Mouse (Mus musculus): ENCODE measurements around the gene Inava.

The Inava gene

GRCm38 (mm10) chr1:136231596-136231995 lies 2.5 kb downstream of the Inava start:
- in situ Hi-C loops (cut with MboI, MseI), result no loop called here

- in situ Hi-C loops (cut with MboI, MseI), result no loop called here
Observed at GRCm38 (mm10) chr1:136230201-136230600, 3.9 kb downstream of the Inava start.

- in situ Hi-C loops (cut with MboI, MseI), result no loop called here
Observed at GRCm38 (mm10) chr1:136229040-136229373, 5.1 kb downstream of the Inava start.

GRCm38 (mm10) chr1:136228328-136229039 lies 5.6 kb downstream of the Inava start:
- in situ Hi-C loops (cut with MboI, MseI), result no loop called here

- in situ Hi-C loops (cut with MboI, MseI), result no loop called here
Observed at GRCm38 (mm10) chr1:136227870-136228269, 6.2 kb downstream of the Inava start.

- in situ Hi-C loops (cut with MboI, MseI), result no loop called here
Observed at GRCm38 (mm10) chr1:136226626-136227025, 7.4 kb downstream of the Inava start.

GRCm38 (mm10) chr1:136225846-136226245 lies 8.2 kb downstream of the Inava start:
- in situ Hi-C loops (cut with MboI, MseI), result no loop called here

GRCm38 (mm10) chr1:136223758-136224342 lies 10.2 kb downstream of the Inava start:
- in situ Hi-C loops (cut with MboI, MseI), result no loop called here

GRCm38 (mm10) chr1:136222386-136222785 lies 11.7 kb downstream of the Inava start:
- in situ Hi-C loops (cut with MboI, MseI), result no loop called here

GRCm38 (mm10) chr1:136220037-136220871 lies 13.8 kb downstream of the Inava start:
- in situ Hi-C loops (cut with MboI, MseI), result no loop called here

GRCm38 (mm10) chr1:136214304-136214703 lies 19.8 kb downstream of the Inava start:
- in situ Hi-C loops (cut with MboI, MseI), result loop anchor here (5.0 kb wide), 1 partner anchor 42 kb away; no protein-coding TSS in a partner anchor

- in situ Hi-C loops (cut with MboI, MseI), result loop anchor here (5.0 kb wide), 1 partner anchor 41 kb away; no protein-coding TSS in a partner anchor
Observed at GRCm38 (mm10) chr1:136212803-136213202, 21.3 kb downstream of the Inava start, which contains the start of gene Mroh3. Gene Mroh3, minus strand, starts transcription at chr1:136212828.

GRCm38 (mm10) chr1:136190033-136190432 lies 44.0 kb downstream of the Inava start:
- in situ Hi-C loops (cut with MboI, MseI), result no loop called here

- in situ Hi-C loops (cut with MboI, MseI), result no loop called here
Observed at GRCm38 (mm10) chr1:136179511-136180001, 54.5 kb downstream of the Inava start.

- in situ Hi-C loops (cut with MboI, MseI), result no loop called here
Observed at GRCm38 (mm10) chr1:136178741-136179140, 55.3 kb downstream of the Inava start.

- in situ Hi-C loops (cut with MboI, MseI), result no loop called here
Observed at GRCm38 (mm10) chr1:136177085-136177484, 57.0 kb downstream of the Inava start.

GRCm38 (mm10) chr1:136175183-136175582 lies 58.9 kb downstream of the Inava start:
- in situ Hi-C loops (cut with MboI, MseI), result no loop called here

GRCm38 (mm10) chr1:136174101-136174606 lies 59.9 kb downstream of the Inava start:
- in situ Hi-C loops (cut with MboI, MseI), result loop anchor here (5.0 kb wide), 1 partner anchor 38 kb away; the partner anchor contains the start of gene Mroh3

- in situ Hi-C loops (cut with MboI, MseI), result loop anchor here (5.0 kb wide), 1 partner anchor 40 kb away; the partner anchor contains the start of gene Mroh3
Observed at GRCm38 (mm10) chr1:136172696-136173095, 61.4 kb downstream of the Inava start.

- in situ Hi-C loops (cut with MboI, MseI), result loop anchor here (5.0 kb wide), 1 partner anchor 42 kb away; the partner anchor contains the start of gene Mroh3
Observed at GRCm38 (mm10) chr1:136170109-136170508, 64.0 kb downstream of the Inava start.

- in situ Hi-C loops (cut with MboI, MseI), result loop anchor here (5.0 kb wide), 1 partner anchor 285 kb away; no protein-coding TSS in a partner anchor
Observed at GRCm38 (mm10) chr1:136167657-136168056, 66.4 kb downstream of the Inava start.
